Mouse (Mus musculus) forebrain, postnatal 0 days (tissue): ENCODE data around the gene Proser3. TPM values are rescaled to one million over a fixed set of nuclear protein-coding genes. Genes with fewer than 3 reads are reported as not detected.

Source experiments
- ATAC-seq: fragments of 200-750 bp; cut with Nextera tagmentation; 2 replicates; pipeline ENCODE4 v1.8.0; 2017; ENCODE audit warnings: mild to moderate bottlenecking, moderate library complexity
- DNase-seq: peaks from one replicate; pipeline ENCODE4 v3.0.0-alpha.2; 2015
- H3K27ac ChIP-seq: fragments of 300-500 bp; sonication (generic); 2 replicates; pipeline ENCODE4 v1.5.1; 2014; ENCODE audit warnings: low read depth, mild to moderate bottlenecking, antibody characterized with exemption, low read length, moderate library complexity, mixed read lengths
- H3K27me3 ChIP-seq: fragments of 300-500 bp; sonication (generic); 2 replicates; pipeline ENCODE4 v1.6.1; 2014; ENCODE audit warnings: mild to moderate bottlenecking, low read length, mixed read lengths; ENCODE audit not compliant: insufficient read depth
- H3K36me3 ChIP-seq: fragments of 300-500 bp; sonication (generic); 2 replicates; pipeline ENCODE4 v1.6.1; 2014; ENCODE audit warnings: mild to moderate bottlenecking, moderate library complexity; ENCODE audit not compliant: insufficient read depth
- H3K4me1 ChIP-seq: fragments of 300-500 bp; sonication (generic); 2 replicates; pipeline ENCODE4 v1.6.1; 2014; ENCODE audit warnings: antibody characterized with exemption; ENCODE audit not compliant: insufficient read depth
- H3K4me2 ChIP-seq: fragments of 300-500 bp; sonication (generic); 2 replicates; pipeline ENCODE4 v1.6.1; 2014; ENCODE audit warnings: low read depth, mild to moderate bottlenecking, moderate library complexity
- H3K4me3 ChIP-seq: fragments of 300-500 bp; sonication (generic); 2 replicates; pipeline ENCODE4 v1.5.1; 2014; ENCODE audit warnings: low read depth, low read length, mixed read lengths
- H3K9ac ChIP-seq: fragments of 300-500 bp; sonication (generic); 2 replicates; pipeline ENCODE4 v1.6.1; 2014; ENCODE audit warnings: mild to moderate bottlenecking
- H3K9me3 ChIP-seq: fragments of 300-500 bp; sonication (generic); 2 replicates; pipeline ENCODE4 v1.6.1; 2016; ENCODE audit warnings: low read length
- CTCF ChIP-seq: sonication (generic); IDR thresholded peaks from 2 replicates; pipeline ENCODE4 v1.5.1; 2016; ENCODE audit warnings: antibody characterized with exemption, control low read depth, low read depth
- WGBS: fragments of 180-500 bp; shearing (Covaris S2); extraction: QIAGEN DNeasy Blood & Tissue Kit; methylation state at CpG from one replicate; pipeline ENCODE4 v1.1.7; 2014; 5-methylcytosine and 5-hydroxymethylcytosine counted together
- polyA plus RNA-seq: library from polyadenylated mRNA; unstranded; fragments of >200 nt; fragmentation: Nextera tagmentation; extraction: Ambion mirVana; gene quantifications from 2 replicates; pipeline ENCODE4 v1.2.1, GENCODE M21; 2015
- total RNA-seq: library from RNA; depleted of rRNA; stranded (reverse); fragments of >200 nt; gene quantifications from 2 replicates; pipeline ENCODE4 v1.2.3, GENCODE M21; 2014

Proser3 gene
- total and polyA plus RNA-seq, 2 experiments from 2014 or later: 3.8 to 9.0 TPM

- Histone ChIP-seq H3K36me3 (no peaks in the 10 kb centered on the region), H3K27me3 (no peaks in the 10 kb centered on the region), H3K4me2 (no peak overlapping the region), H3K9ac (no peak overlapping the region), H3K4me3 (no peak overlapping the region), H3K4me1 (peaks cover 1% of the 10 kb centered on the region; the same call in 1 of the 2 replicates), H3K27ac (no peak overlapping the region), H3K9me3 (no peaks in the 10 kb centered on the region)
- DNase-seq: no peak
- no peak for TF ChIP-seq CTCF
- 71% methylated on average over 4 of the region's 4 CpGs for WGBS
- no peak for ATAC-seq
Observed at GRCm38 (mm10) chr7:30594510-30595024, 42.5 kb upstream of the Proser3 start.

GRCm38 (mm10) chr7:30593579-30594509 is 41.7 kb upstream of the Proser3 start:
- Histone ChIP-seq H3K36me3 (no peaks in the 10 kb centered on the region), H3K9me3 (no peaks in the 10 kb centered on the region), H3K4me1 (no peaks in the 10 kb centered on the region), H3K27ac (no peak overlapping the region), H3K4me3 (no peak overlapping the region), H3K9ac (no peak overlapping the region), H3K27me3 (no peaks in the 10 kb centered on the region), H3K4me2 (no peak overlapping the region)
- no peak for TF ChIP-seq CTCF
- ATAC-seq (no peak), DNase-seq (no peak)
- 70% methylated on average over 10 of the region's 10 CpGs for WGBS

- no peak for ATAC-seq
- 67% methylated on average over 5 of the region's 5 CpGs for WGBS
- H3K9ac ChIP-seq: no peak overlapping the region
Observed at GRCm38 (mm10) chr7:30592772-30593423, 40.8 kb upstream of the Proser3 start.

GRCm38 (mm10) chr7:30591605-30591951 is 39.5 kb upstream of the Proser3 start:
- H3K36me3 ChIP-seq: peaks cover 2% of the 10 kb centered on the region; the same call in 1 of the 2 replicates
- H3K4me2 ChIP-seq: no peak overlapping the region
- TF ChIP-seq CTCF: no peak
- no peaks in the 10 kb centered on the region for H3K9me3 ChIP-seq
- no peak overlapping the region for H3K4me3 ChIP-seq
- H3K9ac ChIP-seq: no peak overlapping the region
- peaks cover 8% of the 10 kb centered on the region for H3K4me1 ChIP-seq
- 16% methylated on average over 4 of the region's 4 CpGs for WGBS
- no peaks in the 10 kb centered on the region for H3K27me3 ChIP-seq
- DNase-seq: no peak
- no peak overlapping the region for H3K27ac ChIP-seq
- ATAC-seq: no peak

More at GRCm38 (mm10) chr7:30592772-30593423, 40.8 kb upstream of the Proser3 start:
- H3K4me3 ChIP-seq: no peak overlapping the region
- H3K27me3 ChIP-seq: no peaks in the 10 kb centered on the region
- no peaks in the 10 kb centered on the region for H3K4me1 ChIP-seq
- TF ChIP-seq CTCF: no peak
- DNase-seq: no peak
- no peak overlapping the region for H3K4me2 ChIP-seq
- H3K9me3 ChIP-seq: no peaks in the 10 kb centered on the region
- no peaks in the 10 kb centered on the region for H3K36me3 ChIP-seq
- no peak overlapping the region for H3K27ac ChIP-seq

GRCm38 (mm10) chr7:30590927-30591604 is 39.0 kb upstream of the Proser3 start:
- 85% methylated on average over 9 of the region's 9 CpGs for WGBS
- H3K4me2 ChIP-seq: no peak overlapping the region
- ATAC-seq: no peak
- no peak overlapping the region for H3K27ac ChIP-seq
- H3K9ac ChIP-seq: no peak overlapping the region
- TF ChIP-seq CTCF: no peak
- H3K36me3 ChIP-seq: peaks cover 4% of the 10 kb centered on the region; the same call in 1 of the 2 replicates
- H3K27me3 ChIP-seq: no peaks in the 10 kb centered on the region
- no peak overlapping the region for H3K4me3 ChIP-seq
- H3K9me3 ChIP-seq: no peaks in the 10 kb centered on the region
- no peak for DNase-seq
- peaks cover 8% of the 10 kb centered on the region for H3K4me1 ChIP-seq

- WGBS: 31% methylated on average over 38 of the region's 40 CpGs
- peak; percentile 89 for TF ChIP-seq CTCF
- peaks cover 18% of the 10 kb centered on the region for H3K36me3 ChIP-seq
Observed at GRCm38 (mm10) chr7:30589435-30590301, 37.6 kb upstream of the Proser3 start.

More at GRCm38 (mm10) chr7:30589435-30590301, 37.6 kb upstream of the Proser3 start:
- peak; percentile 90 for DNase-seq
- peak; percentile 71 for ATAC-seq
- Histone ChIP-seq H3K9ac (peak overlapping the region; percentile 93), H3K4me2 (peak overlapping the region; percentile 81), H3K27ac (peak overlapping the region; percentile 97), H3K27me3 (no peaks in the 10 kb centered on the region), H3K4me3 (peak overlapping the region; percentile 97), H3K9me3 (no peaks in the 10 kb centered on the region), H3K4me1 (peaks cover 8% of the 10 kb centered on the region)
